Mouse (Mus musculus) liver, postnatal 0 days (tissue): ENCODE measurements around the gene Col23a1. TPM values are rescaled to one million over a fixed set of nuclear protein-coding genes. Genes with fewer than 3 reads are reported as not detected.

ENCODE experiments used
- ATAC-seq: fragments of 200-750 bp; cut with Nextera tagmentation; 2 replicates; pipeline ENCODE4 v1.8.0; 2017; ENCODE audit warnings: mild to moderate bottlenecking, moderate library complexity
- DNase-seq: peaks from one replicate; pipeline ENCODE4 v3.0.0-alpha.2; 2016
- H3K27ac ChIP-seq: fragments of 300-500 bp; sonication (generic); 2 replicates; pipeline ENCODE4 v1.5.1; 2014; ENCODE audit warnings: antibody characterized with exemption, moderate library complexity, mild to moderate bottlenecking, low read depth
- H3K27me3 ChIP-seq: fragments of 300-500 bp; sonication (generic); 2 replicates; pipeline ENCODE4 v1.6.1; 2014; ENCODE audit warnings: low read length, control low read depth, mixed read lengths; ENCODE audit not compliant: insufficient read depth
- H3K36me3 ChIP-seq: fragments of 300-500 bp; sonication (generic); replicated peaks from 2 replicates; pipeline ENCODE4 v1.6.1; 2014; ENCODE audit warnings: mild to moderate bottlenecking, control low read depth, low read length, moderate library complexity, mixed read lengths; ENCODE audit not compliant: insufficient read depth
- H3K4me1 ChIP-seq: fragments of 300-500 bp; sonication (generic); 2 replicates; pipeline ENCODE4 v1.6.1; 2014; ENCODE audit warnings: antibody characterized with exemption, mild to moderate bottlenecking, control low read depth; ENCODE audit not compliant: insufficient read depth
- H3K4me2 ChIP-seq: fragments of 300-500 bp; sonication (generic); 2 replicates; pipeline ENCODE4 v1.6.1; 2014; ENCODE audit warnings: low read depth, mild to moderate bottlenecking, low read length, moderate library complexity, mixed read lengths
- H3K4me3 ChIP-seq: fragments of 300-500 bp; sonication (generic); 2 replicates; pipeline ENCODE4 v1.5.1; 2014; ENCODE audit warnings: low read depth, low read length
- H3K9ac ChIP-seq: fragments of 300-500 bp; sonication (generic); replicated peaks from 2 replicates; pipeline ENCODE4 v1.6.1; 2014; ENCODE audit warnings: mild to moderate bottlenecking, moderate library complexity
- H3K9me3 ChIP-seq: fragments of 300-500 bp; sonication (generic); 2 replicates; pipeline ENCODE4 v1.6.1; 2016; ENCODE audit warnings: mild to moderate bottlenecking, control low read depth, low read length, mixed read lengths
- CTCF ChIP-seq: sonication (generic); IDR thresholded peaks from 2 replicates; pipeline ENCODE4 v1.5.1; 2016; ENCODE audit warnings: antibody characterized with exemption, low read depth
- EP300 ChIP-seq: IDR thresholded peaks from 2 replicates; pipeline ENCODE4 v1.6.1; 2016; ENCODE audit warnings: antibody characterized with exemption, low read depth, mild to moderate bottlenecking
- WGBS: fragments of 180-500 bp; shearing (Covaris S2); extraction: QIAGEN DNeasy Blood & Tissue Kit; methylation state at CpG from one replicate; pipeline ENCODE4 v1.1.7; 2014; ENCODE audit not compliant: insufficient replicate concordance; 5-methylcytosine and 5-hydroxymethylcytosine counted together
- polyA plus RNA-seq: library from polyadenylated mRNA; unstranded; fragments of >200 nt; fragmentation: Nextera tagmentation; extraction: Ambion mirVana; gene quantifications from 2 replicates; pipeline ENCODE4 v1.2.1, GENCODE M21; 2015

Gene Col23a1
- polyA plus RNA-seq, 1 experiment from 2014 or later: 0.13 TPM

DNA sequence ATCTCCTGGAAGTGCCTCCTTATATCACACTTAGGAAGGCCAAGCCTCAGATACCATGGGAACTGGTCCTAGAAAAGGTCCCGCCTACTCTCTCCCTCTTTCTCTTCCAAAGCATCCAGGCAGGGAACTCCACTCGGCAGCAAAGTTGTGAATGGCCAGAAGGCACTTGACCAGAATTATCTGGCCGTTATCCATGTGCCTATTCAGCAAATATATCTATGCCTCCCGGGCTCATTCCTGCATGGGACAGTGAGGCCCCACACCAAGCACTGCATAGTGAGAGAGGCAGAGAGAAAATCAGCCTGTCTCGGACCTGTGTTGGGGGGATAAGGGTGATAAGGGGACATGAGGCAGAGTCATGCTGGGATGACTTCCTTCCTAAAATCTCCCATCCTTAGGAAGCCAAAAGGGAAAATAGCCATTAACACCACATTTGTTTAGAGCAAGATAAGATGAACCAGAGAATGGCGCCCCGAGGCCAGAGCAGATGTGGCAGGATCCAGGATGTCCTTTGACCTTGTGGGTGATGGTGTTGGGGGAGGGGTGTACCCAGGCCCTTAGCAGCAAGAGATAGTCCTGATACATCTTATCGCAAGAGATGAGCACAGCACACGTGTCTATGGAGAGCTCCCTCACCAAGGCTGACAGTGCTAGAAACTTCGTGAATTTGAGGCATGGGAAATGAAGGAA is 196.2 kb downstream of the Col23a1 start:
- no peak overlapping the region for H3K4me3 ChIP-seq
- no peaks in the 10 kb centered on the region for H3K9me3 ChIP-seq
- no peak overlapping the region for H3K9ac ChIP-seq
- H3K27ac ChIP-seq: no peak overlapping the region
- DNase-seq: no peak
- H3K36me3 ChIP-seq: no peaks in the 10 kb centered on the region
- ATAC-seq: no peak
- H3K27me3 ChIP-seq: no peaks in the 10 kb centered on the region
- no peaks in the 10 kb centered on the region for H3K4me1 ChIP-seq
- 51% methylated on average over 10 of the region's 10 CpGs for WGBS
- no peak overlapping the region for H3K4me2 ChIP-seq
- TF ChIP-seq EP300 (no peak), CTCF (no peak)

DNA sequence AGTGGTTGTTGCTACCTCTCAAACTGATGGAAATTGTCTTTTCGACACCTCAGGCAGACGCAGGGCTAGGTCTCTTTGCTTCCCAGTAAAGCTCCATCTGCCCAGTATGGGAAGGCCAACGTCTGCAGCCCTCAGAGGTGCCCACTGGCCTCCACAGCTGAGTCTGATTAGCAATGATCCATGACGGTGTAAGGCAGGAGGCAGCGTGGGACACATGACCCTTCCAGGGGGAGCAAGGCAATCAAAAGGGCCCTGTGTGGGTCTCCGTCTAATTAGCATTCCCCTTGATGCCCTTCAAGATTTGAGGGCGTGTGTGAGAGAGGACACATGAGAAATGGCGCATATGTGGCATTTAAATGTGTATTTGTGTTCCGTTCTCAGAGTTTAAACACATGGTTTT is 199.1 kb downstream of the Col23a1 start:
- TF ChIP-seq CTCF: no peak
- Histone ChIP-seq H3K4me1 (no peaks in the 10 kb centered on the region), H3K36me3 (no peaks in the 10 kb centered on the region), H3K27ac (no peak overlapping the region), H3K27me3 (no peaks in the 10 kb centered on the region), H3K4me3 (no peak overlapping the region), H3K9ac (no peak overlapping the region), H3K9me3 (no peaks in the 10 kb centered on the region), H3K4me2 (no peak overlapping the region)
- 68% methylated on average over 9 of the region's 9 CpGs for WGBS
- ATAC-seq: no peak
- DNase-seq: no peak

- DNase-seq (no peak), ATAC-seq (no peak)
- no peak overlapping the region for H3K4me3 ChIP-seq
- no peak overlapping the region for H3K9ac ChIP-seq
- 70% methylated on average over 4 of the region's 4 CpGs for WGBS
- no peaks in the 10 kb centered on the region for H3K9me3 ChIP-seq
- no peak overlapping the region for H3K27ac ChIP-seq
- no peaks in the 10 kb centered on the region for H3K4me1 ChIP-seq
- H3K36me3 ChIP-seq: no peaks in the 10 kb centered on the region
- TF ChIP-seq EP300: no peak
- TF ChIP-seq CTCF: no peak
- no peak overlapping the region for H3K4me2 ChIP-seq
- no peaks in the 10 kb centered on the region for H3K27me3 ChIP-seq
Measured at GRCm38 (mm10) chr11:51493421-51493820, 203.7 kb downstream of the Col23a1 start.

- DNase-seq (no peak), ATAC-seq (no peak)
- TF ChIP-seq CTCF (no peak), EP300 (no peak)
- H3K4me1 ChIP-seq: no peaks in the 10 kb centered on the region
- H3K27me3 ChIP-seq: no peaks in the 10 kb centered on the region
- H3K27ac ChIP-seq: no peak overlapping the region
- H3K9me3 ChIP-seq: no peaks in the 10 kb centered on the region
- H3K36me3 ChIP-seq: no peaks in the 10 kb centered on the region
- H3K4me2 ChIP-seq: no peak overlapping the region
- no peak overlapping the region for H3K9ac ChIP-seq
- WGBS: 56% methylated on average over 5 of the region's 5 CpGs
- H3K4me3 ChIP-seq: no peak overlapping the region
Measured at GRCm38 (mm10) chr11:51494178-51494577, 204.5 kb downstream of the Col23a1 start.

DNA sequence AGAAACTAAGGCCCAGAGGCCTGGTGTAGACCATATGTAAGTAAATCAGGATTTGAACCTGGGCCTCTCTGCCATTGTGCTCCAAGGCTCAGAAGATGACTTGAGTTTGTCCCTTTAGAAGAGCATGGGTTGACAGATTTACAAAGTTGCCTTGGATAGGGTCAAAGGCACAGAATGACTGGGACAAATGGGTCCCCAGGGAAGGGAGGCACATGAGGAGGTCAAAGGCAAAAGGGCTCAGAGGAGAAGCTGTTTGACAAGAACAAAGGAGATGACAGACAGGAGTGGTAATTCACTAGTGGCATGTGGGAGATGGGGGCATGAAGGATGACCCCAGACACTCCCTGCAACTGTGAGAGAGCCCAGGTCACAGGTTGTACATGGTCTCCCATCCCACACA is 210.1 kb downstream of the Col23a1 start:
- H3K4me2 ChIP-seq: no peak overlapping the region
- no peaks in the 10 kb centered on the region for H3K9me3 ChIP-seq
- H3K27me3 ChIP-seq: no peaks in the 10 kb centered on the region
- no peak overlapping the region for H3K9ac ChIP-seq
- no peaks in the 10 kb centered on the region for H3K36me3 ChIP-seq
- no peak for TF ChIP-seq EP300
- no peak for TF ChIP-seq CTCF
- no peak overlapping the region for H3K4me3 ChIP-seq
- H3K27ac ChIP-seq: no peak overlapping the region
- no peaks in the 10 kb centered on the region for H3K4me1 ChIP-seq
- no peak for DNase-seq
- no peak for ATAC-seq

DNA sequence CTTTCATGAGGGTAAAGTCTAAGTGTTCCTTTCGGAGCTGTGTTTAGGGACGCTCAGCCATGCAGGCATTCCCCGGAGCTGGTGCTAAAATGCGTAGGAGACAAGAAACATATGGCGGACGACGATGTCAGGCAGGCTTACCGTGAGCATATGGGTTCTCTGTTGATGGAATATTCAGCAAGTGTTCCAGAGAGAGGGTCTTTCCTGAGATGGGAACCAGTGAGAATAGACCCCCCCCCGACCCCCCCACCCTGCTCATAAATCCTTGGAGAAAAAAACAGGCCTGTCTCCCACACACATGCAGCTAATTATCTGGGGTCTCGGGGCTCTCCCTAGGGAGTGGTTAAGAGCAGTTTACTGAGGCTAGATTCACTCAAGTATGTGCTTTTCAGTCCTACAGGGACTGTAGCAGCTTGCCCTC is 212.7 kb downstream of the Col23a1 start:
- DNase-seq: no peak
- no peak for TF ChIP-seq CTCF
- Histone ChIP-seq H3K27me3 (no peaks in the 10 kb centered on the region), H3K9me3 (no peaks in the 10 kb centered on the region), H3K27ac (no peak overlapping the region), H3K9ac (no peak overlapping the region), H3K4me3 (no peak overlapping the region), H3K36me3 (no peaks in the 10 kb centered on the region), H3K4me2 (no peak overlapping the region), H3K4me1 (no peaks in the 10 kb centered on the region)
- no peak for ATAC-seq
- WGBS: 70% methylated on average over 10 of the region's 10 CpGs

DNA sequence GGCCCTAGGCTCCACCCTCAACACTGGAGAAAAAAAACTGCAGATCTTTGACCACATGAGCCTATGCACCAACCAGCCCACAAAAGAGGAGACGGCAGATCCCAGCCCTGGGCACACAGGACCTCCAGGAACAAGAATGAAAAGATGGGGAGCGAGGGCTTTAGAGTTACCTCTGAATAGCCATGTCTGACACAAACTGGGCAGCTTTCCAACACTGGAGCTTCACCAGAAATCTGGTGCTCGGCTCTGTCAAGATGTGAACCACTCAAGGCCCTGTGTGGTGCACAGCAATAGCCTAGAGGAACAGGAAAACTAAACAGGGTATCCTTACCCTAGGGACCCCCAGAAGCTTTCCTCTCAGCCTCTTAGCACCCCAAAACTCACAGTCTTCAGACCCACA is 215.2 kb downstream of the Col23a1 start:
- no peaks in the 10 kb centered on the region for H3K9me3 ChIP-seq
- 65% methylated on average over 3 of the region's 3 CpGs for WGBS
- ATAC-seq (no peak), DNase-seq (no peak)
- no peaks in the 10 kb centered on the region for H3K4me1 ChIP-seq
- no peaks in the 10 kb centered on the region for H3K27me3 ChIP-seq
- H3K9ac ChIP-seq: no peak overlapping the region
- no peak for TF ChIP-seq CTCF
- TF ChIP-seq EP300: no peak
- H3K27ac ChIP-seq: no peak overlapping the region
- no peak overlapping the region for H3K4me3 ChIP-seq
- H3K4me2 ChIP-seq: no peak overlapping the region
- no peaks in the 10 kb centered on the region for H3K36me3 ChIP-seq
